Mouse (Mus musculus) cerebellum, postnatal 10 days (tissue): ENCODE measurements around the gene Klhdc7a.

ENCODE experiments used
- DNase-seq, 2 experiments: peaks; one replicate each; pipeline ENCODE4 v3.0.0; 2021; ENCODE audit warnings: mixed read lengths in 2 of 2

Klhdc7a gene

GRCm38 (mm10) chr4:139960086-139960713 lies 7.6 kb downstream of the Klhdc7a start:
- peak in 1 of 2 experiments; percentile 35 for DNase-seq

GRCm38 (mm10) chr4:139959188-139959587 lies 8.6 kb downstream of the Klhdc7a start:
- DNase-seq = no peak

GRCm38 (mm10) chr4:139950876-139951485 lies 16.8 kb downstream of the Klhdc7a start:
- DNase-seq = peak; percentile 49 to 58

- DNase-seq = peak; percentile 75 to 76
These were observed 17.4 kb downstream of the Klhdc7a start for GRCm38 (mm10) chr4:139950431-139950848.

- DNase-seq = peak; percentile 47 to 65
These were observed 19.2 kb downstream of the Klhdc7a start for GRCm38 (mm10) chr4:139948591-139948990.

GRCm38 (mm10) chr4:139947341-139947740 lies 20.5 kb downstream of the Klhdc7a start:
- DNase-seq = no peak

- DNase-seq = no peak
These were observed 26.0 kb downstream of the Klhdc7a start for GRCm38 (mm10) chr4:139941831-139942230.

GRCm38 (mm10) chr4:139935557-139935956 lies 32.3 kb downstream of the Klhdc7a start:
- no peak for DNase-seq

GRCm38 (mm10) chr4:139932970-139933801 lies 34.6 kb downstream of the Klhdc7a start:
- DNase-seq = peak; percentile 92 to 94

GRCm38 (mm10) chr4:139931790-139932510 lies 35.9 kb downstream of the Klhdc7a start:
- peak; percentile 73 to 77 for DNase-seq

- no peak for DNase-seq
These were observed 36.9 kb downstream of the Klhdc7a start for GRCm38 (mm10) chr4:139930885-139931284.

- peak; percentile 39 to 44 for DNase-seq
These were observed 41.7 kb downstream of the Klhdc7a start for GRCm38 (mm10) chr4:139926161-139926561.

- DNase-seq = peak in 1 of 2 experiments; percentile 38
These were observed 42.3 kb downstream of the Klhdc7a start for GRCm38 (mm10) chr4:139925275-139926160.

- no peak for DNase-seq
These were observed 51.1 kb downstream of the Klhdc7a start for GRCm38 (mm10) chr4:139916731-139917130.
